Mouse (Mus musculus) liver, embryonic 12.5 days (tissue): ENCODE data around the gene Kctd17. TPM values are rescaled to one million over a fixed set of nuclear protein-coding genes. Genes with fewer than 3 reads are reported as not detected.

Experiments
- polyA plus RNA-seq: library from polyadenylated mRNA; unstranded; fragments of >200 nt; fragmentation: Nextera tagmentation; extraction: Ambion mirVana; gene quantifications from 2 replicates; pipeline ENCODE4 v1.2.1, GENCODE M21; 2016

Kctd17 gene
- polyA plus RNA-seq, 1 experiment from 2014 or later = 8.8 TPM

Other genes with a start within 250 kb of the Kctd17 start
- not detected in 2 replicates for gene Pvalb, start 222.2 kb upstream of the Kctd17 start, polyA plus RNA-seq
- gene Ncf4, start 183.8 kb upstream of the Kctd17 start, polyA plus RNA-seq = 31.4 and 37.5 TPM in 2 replicates
- 0.79 and 1.0 TPM in 2 replicates for gene Csf2rb2, start 122.8 kb upstream of the Kctd17 start, polyA plus RNA-seq
- 3.6 and 3.9 TPM in 2 replicates for gene Csf2rb, start 102.8 kb upstream of the Kctd17 start, polyA plus RNA-seq
- not detected in 2 replicates for gene Tex33, start 32.7 kb upstream of the Kctd17 start, polyA plus RNA-seq
- gene Tst, start 22.7 kb upstream of the Kctd17 start, polyA plus RNA-seq = 84.9 and 92.8 TPM in 2 replicates
- gene Mpst, start 22.1 kb upstream of the Kctd17 start, polyA plus RNA-seq = 3.5 and 4.8 TPM in 2 replicates
- 5.9 and 6.7 TPM in 2 replicates for gene Tmprss6, start 40.1 kb downstream of the Kctd17 start, polyA plus RNA-seq
- 0.11 and 0.15 TPM in 2 replicates for gene Il2rb, start 66.7 kb downstream of the Kctd17 start, polyA plus RNA-seq
- gene C1qtnf6, start 102.9 kb downstream of the Kctd17 start, polyA plus RNA-seq = 5.2 and 5.6 TPM in 2 replicates
- gene Sstr3, start 116.1 kb downstream of the Kctd17 start, polyA plus RNA-seq = 0.02 TPM in 1 of 2 replicates, not detected in the other
- 87.7 and 90.9 TPM in 2 replicates for gene Rac2, start 144.2 kb downstream of the Kctd17 start, polyA plus RNA-seq
- 15.2 and 15.3 TPM in 2 replicates for gene Cyth4, start 168.5 kb downstream of the Kctd17 start, polyA plus RNA-seq